Mouse (Mus musculus): ENCODE results near the gene Kif12. TPM values are rescaled to one million over a fixed set of nuclear protein-coding genes. Genes with fewer than 3 reads are reported as not detected.

Kif12 gene
- polyA plus RNA-seq, 1 experiment from 2014 or later: 50.0 TPM

Other genes starting within 250 kb of the Kif12 start
- gene Zfp618, start 206.6 kb downstream of the Kif12 start, polyA plus RNA-seq (2014; fragmentation: Nextera tagmentation; extraction: Ambion mirVana): 23.3 and 27.6 TPM in 2 replicates
- 17.0 and 53.1 TPM in 2 replicates for gene Ambp, start 17.3 kb downstream of the Kif12 start, polyA plus RNA-seq (2014; fragmentation: Nextera tagmentation; extraction: Ambion mirVana)
- 18.5 and 21.2 TPM in 2 replicates for gene Col27a1, start 41.9 kb upstream of the Kif12 start, polyA plus RNA-seq (2014; fragmentation: Nextera tagmentation; extraction: Ambion mirVana)
- gene Orm1, start 172.4 kb upstream of the Kif12 start, polyA plus RNA-seq (2014; fragmentation: Nextera tagmentation; extraction: Ambion mirVana): not detected in 2 replicates
- gene Orm3, start 184.0 kb upstream of the Kif12 start, polyA plus RNA-seq (2014; fragmentation: Nextera tagmentation; extraction: Ambion mirVana): not detected in 2 replicates
- not detected in 2 replicates for gene Orm2, start 190.3 kb upstream of the Kif12 start, polyA plus RNA-seq (2014; fragmentation: Nextera tagmentation; extraction: Ambion mirVana)
- 6.4 and 6.8 TPM in 2 replicates for gene Akna, start 231.2 kb upstream of the Kif12 start, polyA plus RNA-seq (2014; fragmentation: Nextera tagmentation; extraction: Ambion mirVana)